Mouse (Mus musculus) MEL (cell line): Measurements from ENCODE around the gene Gm45753. TPM values are rescaled to one million over a fixed set of nuclear protein-coding genes. Genes with fewer than 3 reads are reported as not detected.

ENCODE experiments used
- DNase-seq: peaks from one replicate; pipeline ENCODE4 v3.0.0; 2011; ENCODE audit warnings: low read depth, low spot score
- H3K27ac ChIP-seq: 2 replicates; pipeline ENCODE4 v1.5.1; 2012; ENCODE audit warnings: low read depth, mild to moderate bottlenecking, control low read depth, low read length, moderate library complexity; ENCODE audit not compliant: control insufficient read depth
- H3K27me3 ChIP-seq, 2 experiments: fragments of 150-350 bp in 1 of 2; sonication (generic) in 1 of 2; 2 replicates each; pipeline ENCODE4 v1.6.1; 2012; ENCODE audit warnings: low read length in 2 of 2, mild to moderate bottlenecking in 2 of 2, improper control_type of control experiment in 1 of 2, moderate library complexity in 1 of 2; ENCODE audit not compliant: insufficient read depth in 2 of 2, control insufficient read depth in 1 of 2
- H3K36me3 ChIP-seq, 2 experiments: 2 replicates each; pipeline ENCODE4 v1.6.1; 2012 to 2014; ENCODE audit warnings: low read length in 2 of 2, improper control_type of control experiment in 1 of 2, inconsistent platforms in 1 of 2, mild to moderate bottlenecking in 1 of 2; ENCODE audit not compliant: insufficient read depth in 2 of 2, control insufficient read depth in 1 of 2
- H3K4me1 ChIP-seq, 2 experiments: fragments of 150-350 bp in 1 of 2; sonication (generic) in 1 of 2; 2 replicates each; pipeline ENCODE4 v1.6.1; 2012; ENCODE audit warnings: low read length in 2 of 2, improper control_type of control experiment in 1 of 2, mild to moderate bottlenecking in 1 of 2; ENCODE audit not compliant: insufficient read depth in 2 of 2, control insufficient read depth in 1 of 2
- H3K4me3 ChIP-seq, 2 experiments: fragments of 150-350 bp in 1 of 2; sonication (generic) in 1 of 2; 2 replicates each; pipeline ENCODE4 v1.5.1; 2012; ENCODE audit warnings: low read depth in 2 of 2, low read length in 2 of 2, mild to moderate bottlenecking in 2 of 2, moderate library complexity in 2 of 2, control low read depth in 1 of 2, improper control_type of control experiment in 1 of 2; ENCODE audit not compliant: control insufficient read depth in 1 of 2, insufficient read depth in 1 of 2
- H3K79me2 ChIP-seq: 2 replicates; pipeline ENCODE4 v1.6.1; 2012; ENCODE audit warnings: mild to moderate bottlenecking, low read length, moderate library complexity; ENCODE audit not compliant: control insufficient read depth, poor library complexity, insufficient read depth
- H3K9ac ChIP-seq: 2 replicates; pipeline ENCODE4 v1.6.1; 2012; ENCODE audit warnings: low read depth, mild to moderate bottlenecking, control low read depth, low read length, moderate library complexity; ENCODE audit not compliant: control insufficient read depth, poor library complexity, severe bottlenecking
- H3K9me3 ChIP-seq: fragments of 150-350 bp; sonication (generic); replicated peaks from 2 replicates; pipeline ENCODE4 v1.6.1; 2012; ENCODE audit warnings: mild to moderate bottlenecking, low read length, improper control_type of control experiment, moderate library complexity; ENCODE audit not compliant: insufficient read depth
- BHLHE40 ChIP-seq: IDR thresholded peaks from 2 replicates; pipeline ENCODE4 v1.6.1; 2012; ENCODE audit warnings: low read depth, mild to moderate bottlenecking, inconsistent platforms, low read length, improper control_type of control experiment, borderline replicate concordance
- CHD1 ChIP-seq: IDR thresholded peaks from 2 replicates; pipeline ENCODE4 v1.6.1; 2012; ENCODE audit warnings: low read depth, mild to moderate bottlenecking, inconsistent platforms, low read length, improper control_type of control experiment
- CHD2 ChIP-seq: IDR thresholded peaks from 2 replicates; pipeline ENCODE4 v1.6.1; 2011; ENCODE audit warnings: low read length, improper control_type of control experiment
- CTCF ChIP-seq, 3 experiments: IDR thresholded peaks in 2 of 3; conservative IDR thresholded peaks in 1 of 3; 2 replicates each; pipeline ENCODE4 v1.5.1; 2011 to 2012; ENCODE audit warnings: low read length in 3 of 3, low read depth in 2 of 3, mild to moderate bottlenecking in 2 of 3, improper control_type of control experiment in 1 of 3, inconsistent platforms in 1 of 3, mixed read lengths in 1 of 3, moderate library complexity in 1 of 3; ENCODE audit not compliant: control insufficient read depth in 1 of 3, insufficient read depth in 1 of 3, poor library complexity in 1 of 3, severe bottlenecking in 1 of 3
- E2F4 ChIP-seq: IDR thresholded peaks from 2 replicates; pipeline ENCODE4 v1.6.1; 2011; ENCODE audit warnings: low read depth, low read length, improper control_type of control experiment, borderline replicate concordance
- EP300 ChIP-seq, 2 experiments: IDR thresholded peaks; 2 replicates each; pipeline ENCODE4 v1.6.1; 2011; ENCODE audit warnings: improper control_type of control experiment in 2 of 2, low read length in 2 of 2, low read depth in 1 of 2, mild to moderate bottlenecking in 1 of 2
- GABPA ChIP-seq: IDR thresholded peaks from 2 replicates; pipeline ENCODE4 v1.6.1; 2012; ENCODE audit warnings: low read depth, mild to moderate bottlenecking, inconsistent platforms, low read length, improper control_type of control experiment, moderate library complexity
- GATA1 ChIP-seq: IDR thresholded peaks from 2 replicates; pipeline ENCODE4 v1.6.1; 2011; ENCODE audit warnings: low read depth, low read length, improper control_type of control experiment
- HCFC1 ChIP-seq: IDR thresholded peaks from 2 replicates; pipeline ENCODE4 v1.6.1; 2012; ENCODE audit warnings: low read depth, mild to moderate bottlenecking, inconsistent platforms, low read length, improper control_type of control experiment, moderate library complexity
- KAT2A ChIP-seq: conservative IDR thresholded peaks from 2 replicates; pipeline ENCODE4 v1.6.1; 2012; ENCODE audit warnings: low read depth, low read length, improper control_type of control experiment, inconsistent platforms
- MAZ ChIP-seq: IDR thresholded peaks from 2 replicates; pipeline ENCODE4 v1.6.1; 2012; ENCODE audit warnings: low read depth, mild to moderate bottlenecking, inconsistent platforms, low read length, improper control_type of control experiment
- MEF2A ChIP-seq: IDR thresholded peaks from 2 replicates; pipeline ENCODE4 v1.6.1; 2014; ENCODE audit warnings: low read depth, mild to moderate bottlenecking, inconsistent platforms, low read length, improper control_type of control experiment; ENCODE audit not compliant: poor library complexity, insufficient replicate concordance, severe bottlenecking; ENCODE audit errors: extremely low read depth
- MXI1 ChIP-seq: IDR thresholded peaks from 2 replicates; pipeline ENCODE4 v1.6.1; 2011; ENCODE audit warnings: mild to moderate bottlenecking, low read depth, low read length, improper control_type of control experiment
- MYC ChIP-seq: IDR thresholded peaks from 2 replicates; pipeline ENCODE4 v1.6.1; 2011; ENCODE audit warnings: low read depth, mild to moderate bottlenecking, low read length, improper control_type of control experiment, moderate library complexity
- NRF1 ChIP-seq: IDR thresholded peaks from 2 replicates; pipeline ENCODE4 v1.6.1; 2014; ENCODE audit warnings: low read depth, mild to moderate bottlenecking, inconsistent platforms, low read length, improper control_type of control experiment, moderate library complexity; ENCODE audit not compliant: poor library complexity, insufficient read depth, severe bottlenecking
- POLR2A ChIP-seq, 2 experiments: IDR thresholded peaks; 2 replicates each; pipeline ENCODE4 v1.6.1; 2011 to 2012; ENCODE audit warnings: low read length in 2 of 2, mild to moderate bottlenecking in 2 of 2, control low read depth in 1 of 2, improper control_type of control experiment in 1 of 2, low read depth in 1 of 2, moderate library complexity in 1 of 2; ENCODE audit not compliant: control insufficient read depth in 1 of 2, insufficient read depth in 1 of 2, poor library complexity in 1 of 2
- RAD21 ChIP-seq: IDR thresholded peaks from 2 replicates; pipeline ENCODE4 v1.6.1; 2011; ENCODE audit warnings: mild to moderate bottlenecking, low read depth, low read length, improper control_type of control experiment
- RCOR1 ChIP-seq: IDR thresholded peaks from 2 replicates; pipeline ENCODE4 v1.6.1; 2012; ENCODE audit warnings: low read depth, mild to moderate bottlenecking, inconsistent platforms, low read length, improper control_type of control experiment
- SMC3 ChIP-seq: IDR thresholded peaks from 2 replicates; pipeline ENCODE4 v1.6.1; 2011; ENCODE audit warnings: low read depth, low read length, improper control_type of control experiment
- TCF12 ChIP-seq: IDR thresholded peaks from 2 replicates; pipeline ENCODE4 v1.6.1; 2014; ENCODE audit warnings: low read depth, mild to moderate bottlenecking, inconsistent platforms, low read length, improper control_type of control experiment, moderate library complexity
- USF1 ChIP-seq: IDR thresholded peaks from 2 replicates; pipeline ENCODE4 v1.6.1; 2014; ENCODE audit warnings: low read depth, mild to moderate bottlenecking, inconsistent platforms, low read length, improper control_type of control experiment, moderate library complexity
- ZC3H11A ChIP-seq: IDR thresholded peaks from 2 replicates; pipeline ENCODE4 v1.6.1; 2012; ENCODE audit warnings: low read depth, mild to moderate bottlenecking, inconsistent platforms, low read length, improper control_type of control experiment
- ZMIZ1 ChIP-seq: IDR thresholded peaks from 2 replicates; pipeline ENCODE4 v1.6.1; 2012; ENCODE audit warnings: low read depth, mild to moderate bottlenecking, inconsistent platforms, low read length, improper control_type of control experiment, moderate library complexity
- ZNF384 ChIP-seq: IDR thresholded peaks from 2 replicates; pipeline ENCODE4 v1.6.1; 2012; ENCODE audit warnings: low read depth, mild to moderate bottlenecking, inconsistent platforms, low read length, improper control_type of control experiment
- polyA plus RNA-seq, 2 experiments: library from polyadenylated mRNA; stranded (reverse) in 1 of 2; unstranded in 1 of 2; fragments of >175 nt in 1 of 2; fragments of >200 nt in 1 of 2; gene quantifications; 2 replicates each; pipeline versions ENCODE4 v1.2.1 to v1.2.4; 2012; ENCODE audit warnings: low replicate concordance in 2 of 2, low read depth in 1 of 2; ENCODE audit not compliant: insufficient read length in 2 of 2, insufficient read depth in 1 of 2, missing spikeins in 1 of 2
- total RNA-seq: library from RNA; depleted of rRNA; stranded (reverse); fragments of 300-350 nt; gene quantifications from 2 replicates; pipeline ENCODE4 v1.2.3, GENCODE M21; 2012

The Gm45753 gene
- total and polyA plus RNA-seq, 3 experiments = not detected

DNA sequence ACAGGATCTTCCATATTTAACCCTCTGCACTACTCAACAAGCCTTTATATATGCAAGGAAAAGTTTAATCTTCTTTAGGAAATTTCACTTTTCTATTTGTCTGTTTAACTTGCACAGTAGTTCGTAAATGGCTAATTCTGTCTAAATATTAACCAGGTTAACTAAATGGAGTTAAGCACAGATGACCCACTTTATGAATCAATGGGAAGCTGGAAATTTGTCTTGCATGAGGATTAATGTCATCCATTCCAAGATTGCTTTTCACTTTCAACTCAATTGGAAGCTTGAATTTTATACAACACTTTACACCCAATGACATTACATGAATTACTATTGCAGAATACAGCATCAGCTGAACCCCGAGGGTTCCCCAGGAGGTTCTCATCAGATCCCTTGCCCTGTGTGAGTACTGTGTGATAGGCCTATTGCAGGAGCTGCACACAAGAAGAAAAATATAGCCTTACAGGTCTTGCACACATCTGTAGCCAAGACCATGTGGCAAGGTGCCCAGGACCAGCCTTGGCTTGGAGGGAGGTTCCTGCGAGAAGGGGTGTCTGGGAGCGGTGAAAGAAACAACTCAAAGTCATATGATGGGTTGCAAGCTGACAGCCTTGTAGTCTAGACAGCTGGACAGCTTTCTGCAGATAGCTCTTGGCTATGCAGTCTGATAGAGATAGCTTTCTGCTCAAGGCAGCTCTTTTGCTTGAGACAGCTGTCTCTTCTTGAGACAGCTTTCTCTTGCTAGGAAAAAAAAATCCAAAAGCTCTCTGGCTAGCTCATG, 40.5 kb downstream of the Gm45753 start:
- Histone ChIP-seq H3K9me3 (no peaks in the 10 kb centered on the region), H3K27me3 (no peaks in the 10 kb centered on the region), H3K4me1 (no peaks in the 10 kb centered on the region), H3K4me3 (no peak overlapping the region), H3K9ac (no peak overlapping the region), H3K27ac (no peak overlapping the region), H3K79me2 (no peaks in the 10 kb centered on the region), H3K36me3 (no peaks in the 10 kb centered on the region)
- TF ChIP-seq HCFC1 (no peak), BHLHE40 (no peak), USF1 (no peak), MEF2A (no peak), MXI1 (no peak), ZNF384 (no peak), POLR2A (IDR thresholded peaks at IDR 0.05; ENCODE audit: control insufficient read depth in 1 of 2, insufficient read depth in 1 of 2, low read depth in 1 of 2, low read length in 2 of 2, poor library complexity in 1 of 2) (no peak), ZC3H11A (no peak), NRF1 (no peak), RAD21 (no peak)
- no peak for DNase-seq

DNA sequence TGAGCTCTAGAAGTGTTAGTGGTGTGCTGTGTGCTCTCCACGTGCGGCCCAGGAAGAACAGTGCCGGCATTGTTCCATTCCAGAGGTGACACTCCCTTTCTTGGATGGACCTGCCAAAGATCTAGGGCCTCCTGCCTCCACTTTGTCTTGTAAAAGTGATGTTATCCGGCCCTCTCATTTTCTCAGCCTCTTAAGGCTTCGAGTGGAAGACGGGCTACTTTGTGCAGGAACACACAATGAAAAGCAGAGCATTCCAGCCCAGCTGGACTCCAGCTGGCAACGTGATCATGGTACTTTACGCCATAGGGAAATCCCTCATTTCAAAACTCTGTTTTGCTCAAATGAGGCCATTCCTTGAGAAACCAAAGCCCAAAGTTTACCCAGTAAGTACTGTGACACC, 41.3 kb downstream of the Gm45753 start:
- DNase-seq = no peak
- no peak overlapping the region for H3K9ac ChIP-seq

More for the DNA sequence above, 41.3 kb downstream of the Gm45753 start:
- Histone ChIP-seq H3K4me1 (no peaks in the 10 kb centered on the region), H3K27ac (no peak overlapping the region)
- TF ChIP-seq MYC = no peak
- TF ChIP-seq E2F4 = no peak
- TF ChIP-seq RCOR1 = no peak
- TF ChIP-seq ZMIZ1 = no peak
- no peak for TF ChIP-seq MAZ
- no peak for TF ChIP-seq RAD21
- no peak for TF ChIP-seq MEF2A
- no peak for TF ChIP-seq CHD2
- no peak for TF ChIP-seq CTCF (IDR thresholded peaks at IDR 0.05 in 2 of 3, conservative IDR thresholded peaks at IDR 0.05 in 1 of 3; ENCODE audit: control insufficient read depth in 1 of 3, insufficient read depth in 1 of 3, low read depth in 2 of 3, low read length in 3 of 3, poor library complexity in 1 of 3, severe bottlenecking in 1 of 3)
- no peak for TF ChIP-seq NRF1
- TF ChIP-seq POLR2A (IDR thresholded peaks at IDR 0.05; ENCODE audit: control insufficient read depth in 1 of 2, insufficient read depth in 1 of 2, low read depth in 1 of 2, low read length in 2 of 2, poor library complexity in 1 of 2) = no peak
- TF ChIP-seq EP300 (IDR thresholded peaks at IDR 0.05; ENCODE audit: low read depth in 1 of 2, low read length in 2 of 2) = no peak
- TF ChIP-seq KAT2A = no peak
- no peak for TF ChIP-seq SMC3
- TF ChIP-seq GATA1 = no peak
- TF ChIP-seq CHD1 = no peak
- no peak for TF ChIP-seq TCF12
- TF ChIP-seq GABPA = no peak
- TF ChIP-seq, all 39 proteins: peak for 0
- no peaks in the 10 kb centered on the region for H3K27me3 ChIP-seq
- H3K36me3 ChIP-seq = no peaks in the 10 kb centered on the region
- no peak overlapping the region for H3K4me3 ChIP-seq
- H3K79me2 ChIP-seq = no peaks in the 10 kb centered on the region
- no peaks in the 10 kb centered on the region for H3K9me3 ChIP-seq
